Mouse (Mus musculus) lung, embryonic 16.5 days (tissue): ENCODE measurements at regions not wholly inside any gene's neighbourhood (a gene's known extent, or its start where the extent isn't known, plus 50 kb on each side); places are given as distances from the start of the nearest gene placed in this dataset.

ENCODE experiments used
- ATAC-seq: fragments of 200-750 bp; cut with Nextera tagmentation; 2 replicates; pipeline ENCODE4 v1.8.0; 2017; ENCODE audit warnings: low read depth, mild to moderate bottlenecking, moderate library complexity
- H3K27ac ChIP-seq: fragments of 300-500 bp; sonication (generic); 2 replicates; pipeline ENCODE4 v1.5.1; 2014; ENCODE audit warnings: mild to moderate bottlenecking, control low read depth, low read length
- H3K27me3 ChIP-seq: fragments of 300-500 bp; sonication (generic); 2 replicates; pipeline ENCODE4 v1.6.1; 2014; ENCODE audit warnings: low read depth, low read length, mixed read lengths; ENCODE audit not compliant: control insufficient read depth, insufficient read depth
- H3K36me3 ChIP-seq: fragments of 300-500 bp; sonication (generic); 2 replicates; pipeline ENCODE4 v1.6.1; 2014; ENCODE audit warnings: low read length; ENCODE audit not compliant: control insufficient read depth, insufficient read depth
- H3K4me1 ChIP-seq: fragments of 300-500 bp; sonication (generic); replicated peaks from 2 replicates; pipeline ENCODE4 v1.6.1; 2014; ENCODE audit warnings: low read length, mixed read lengths; ENCODE audit not compliant: control insufficient read depth, insufficient read depth
- H3K4me2 ChIP-seq: fragments of 300-500 bp; sonication (generic); 2 replicates; pipeline ENCODE4 v1.6.1; 2014; ENCODE audit warnings: low read depth, low read length, control low read depth
- H3K4me3 ChIP-seq: fragments of 300-500 bp; sonication (generic); 2 replicates; pipeline ENCODE4 v1.5.1; 2014; ENCODE audit warnings: mild to moderate bottlenecking, low read length, control low read depth
- H3K9ac ChIP-seq: fragments of 300-500 bp; sonication (generic); 2 replicates; pipeline ENCODE4 v1.6.1; 2014; ENCODE audit warnings: low read length, control low read depth
- H3K9me3 ChIP-seq: fragments of 300-500 bp; sonication (generic); 2 replicates; pipeline ENCODE4 v1.6.1; 2016; ENCODE audit warnings: low read length; ENCODE audit not compliant: control insufficient read depth
- WGBS: fragments of 180-500 bp; shearing (Covaris S2); extraction: QIAGEN DNeasy Blood & Tissue Kit; methylation state at CpG from one replicate; pipeline ENCODE4 v1.1.7; 2014; 5-methylcytosine and 5-hydroxymethylcytosine counted together

- H3K27ac ChIP-seq, result no peak overlapping the region
- ATAC-seq, result no peak
- no peak overlapping the region for H3K9ac ChIP-seq
- 70% methylated on average over 4 of the region's 4 CpGs for WGBS
- no peaks in the 10 kb centered on the region; the same call in 1 of the 2 replicates for H3K4me1 ChIP-seq
- no peaks in the 10 kb centered on the region for H3K9me3 ChIP-seq
- H3K36me3 ChIP-seq, result no peaks in the 10 kb centered on the region
- no peak overlapping the region for H3K4me3 ChIP-seq
- H3K4me2 ChIP-seq, result no peak overlapping the region
- no peaks in the 10 kb centered on the region for H3K27me3 ChIP-seq
These were observed 127.1 kb downstream of the Slc38a4 start for GRCm38 (mm10) chr15:96928692-96929091.

- no peak overlapping the region for H3K4me3 ChIP-seq
- no peaks in the 10 kb centered on the region for H3K27me3 ChIP-seq
- ATAC-seq, result no peak
- no peaks in the 10 kb centered on the region for H3K4me1 ChIP-seq
- no peak overlapping the region for H3K4me2 ChIP-seq
- no peaks in the 10 kb centered on the region for H3K36me3 ChIP-seq
- no peak overlapping the region for H3K9ac ChIP-seq
- WGBS, result 87% methylated on average over 4 of the region's 4 CpGs
- no peaks in the 10 kb centered on the region for H3K9me3 ChIP-seq
- H3K27ac ChIP-seq, result no peak overlapping the region
These were observed 128.1 kb downstream of the Slc38a4 start for GRCm38 (mm10) chr15:96927674-96928073.

- ATAC-seq, result no peak
- Histone ChIP-seq H3K4me3 (no peak overlapping the region), H3K27me3 (no peaks in the 10 kb centered on the region), H3K36me3 (no peaks in the 10 kb centered on the region), H3K9ac (no peak overlapping the region), H3K9me3 (no peaks in the 10 kb centered on the region), H3K27ac (no peak overlapping the region), H3K4me1 (no peaks in the 10 kb centered on the region), H3K4me2 (no peak overlapping the region)
- WGBS, result 58% methylated on average over 1 of the region's 1 CpGs
These were observed 129.1 kb downstream of the Slc38a4 start for GRCm38 (mm10) chr15:96926660-96927059.

- Histone ChIP-seq H3K36me3 (no peaks in the 10 kb centered on the region), H3K4me3 (no peak overlapping the region), H3K27ac (no peak overlapping the region), H3K4me2 (no peak overlapping the region), H3K9ac (no peak overlapping the region), H3K27me3 (no peaks in the 10 kb centered on the region), H3K9me3 (no peaks in the 10 kb centered on the region), H3K4me1 (no peaks in the 10 kb centered on the region)
- 80% methylated on average over 7 of the region's 7 CpGs for WGBS
- ATAC-seq, result no peak
These were observed 139.2 kb downstream of the Slc38a4 start for GRCm38 (mm10) chr15:96916586-96916985.

GRCm38 (mm10) chr15:96915544-96915943 is 140.2 kb downstream of the Slc38a4 start:
- ATAC-seq, result no peak
- Histone ChIP-seq H3K9ac (no peak overlapping the region), H3K4me1 (no peaks in the 10 kb centered on the region), H3K4me2 (no peak overlapping the region), H3K27ac (no peak overlapping the region), H3K9me3 (no peaks in the 10 kb centered on the region), H3K27me3 (no peaks in the 10 kb centered on the region), H3K36me3 (no peaks in the 10 kb centered on the region), H3K4me3 (no peak overlapping the region)
- 69% methylated on average over 10 of the region's 10 CpGs for WGBS

GRCm38 (mm10) chr15:96914988-96915387 is 140.8 kb downstream of the Slc38a4 start:
- Histone ChIP-seq H3K9me3 (no peaks in the 10 kb centered on the region), H3K27ac (no peak overlapping the region), H3K4me1 (no peaks in the 10 kb centered on the region), H3K36me3 (no peaks in the 10 kb centered on the region), H3K9ac (no peak overlapping the region), H3K4me2 (no peak overlapping the region), H3K4me3 (no peak overlapping the region), H3K27me3 (no peaks in the 10 kb centered on the region)
- ATAC-seq, result no peak
- WGBS, result 86% methylated on average over 6 of the region's 6 CpGs

- no peak for ATAC-seq
- Histone ChIP-seq H3K36me3 (no peaks in the 10 kb centered on the region), H3K9ac (no peak overlapping the region), H3K4me2 (no peak overlapping the region), H3K27ac (no peak overlapping the region), H3K4me1 (no peaks in the 10 kb centered on the region), H3K9me3 (no peaks in the 10 kb centered on the region), H3K27me3 (no peaks in the 10 kb centered on the region), H3K4me3 (no peak overlapping the region)
- 86% methylated on average over 4 of the region's 4 CpGs for WGBS
These were observed 150.2 kb downstream of the Slc38a4 start for GRCm38 (mm10) chr15:96905520-96905919.

GRCm38 (mm10) chr15:96903461-96903860 is 152.3 kb downstream of the Slc38a4 start:
- no peaks in the 10 kb centered on the region for H3K27me3 ChIP-seq
- H3K4me2 ChIP-seq, result no peak overlapping the region
- H3K4me3 ChIP-seq, result no peak overlapping the region
- no peak for ATAC-seq
- H3K9me3 ChIP-seq, result no peaks in the 10 kb centered on the region
- no peaks in the 10 kb centered on the region for H3K36me3 ChIP-seq
- H3K9ac ChIP-seq, result no peak overlapping the region
- WGBS, result 84% methylated on average over 3 of the region's 3 CpGs
- H3K27ac ChIP-seq, result no peak overlapping the region
- no peaks in the 10 kb centered on the region for H3K4me1 ChIP-seq

- H3K27me3 ChIP-seq, result no peaks in the 10 kb centered on the region
- no peak overlapping the region for H3K27ac ChIP-seq
- no peaks in the 10 kb centered on the region for H3K36me3 ChIP-seq
- H3K4me2 ChIP-seq, result no peak overlapping the region
- ATAC-seq, result no peak
- H3K9me3 ChIP-seq, result no peaks in the 10 kb centered on the region
- no peak overlapping the region for H3K9ac ChIP-seq
- 81% methylated on average over 8 of the region's 8 CpGs for WGBS
- no peak overlapping the region for H3K4me3 ChIP-seq
- no peaks in the 10 kb centered on the region for H3K4me1 ChIP-seq
These were observed 153.0 kb downstream of the Slc38a4 start for GRCm38 (mm10) chr15:96902781-96903180.

GRCm38 (mm10) chr15:96901616-96902015 is 154.1 kb downstream of the Slc38a4 start:
- Histone ChIP-seq H3K27ac (no peak overlapping the region), H3K4me2 (no peak overlapping the region), H3K36me3 (no peaks in the 10 kb centered on the region), H3K4me1 (no peaks in the 10 kb centered on the region), H3K9me3 (no peaks in the 10 kb centered on the region), H3K27me3 (no peaks in the 10 kb centered on the region), H3K4me3 (no peak overlapping the region), H3K9ac (no peak overlapping the region)
- no peak for ATAC-seq
- WGBS, result 97% methylated on average over 9 of the region's 9 CpGs
